Mouse (Mus musculus) kidney, adult 9 months (tissue): ENCODE data around the gene Ntn4.
"Not testable (repeated sequence)": the region's sequence is repeated elsewhere in the genome, so short reads cannot be mapped to it uniquely, and the experiment has no call there.

Experiments used
- DNase-seq: peaks from one replicate; pipeline ENCODE4 v3.0.0; 2022

Ntn4 gene

DNA sequence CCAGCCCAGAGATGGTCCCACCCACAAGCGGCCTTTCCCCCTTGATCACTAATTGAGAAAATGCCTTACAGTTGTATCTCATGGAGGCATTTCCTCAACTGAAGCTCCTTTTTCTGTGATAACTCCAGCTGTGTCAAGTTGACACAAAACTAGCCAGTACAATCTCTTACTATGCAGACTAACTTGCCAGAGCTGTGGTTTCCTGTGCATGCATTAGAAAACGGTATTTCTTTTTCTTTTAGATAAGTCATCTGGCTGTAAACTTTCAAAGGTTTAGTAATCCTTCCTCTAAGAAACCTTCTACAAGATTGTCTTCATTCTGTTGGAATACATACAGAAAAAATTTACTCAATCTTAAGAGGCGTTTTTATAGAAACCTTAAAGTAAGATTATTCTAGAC is 44.9 kb downstream of the Ntn4 start:
- not testable (repeated sequence) for DNase-seq

DNA sequence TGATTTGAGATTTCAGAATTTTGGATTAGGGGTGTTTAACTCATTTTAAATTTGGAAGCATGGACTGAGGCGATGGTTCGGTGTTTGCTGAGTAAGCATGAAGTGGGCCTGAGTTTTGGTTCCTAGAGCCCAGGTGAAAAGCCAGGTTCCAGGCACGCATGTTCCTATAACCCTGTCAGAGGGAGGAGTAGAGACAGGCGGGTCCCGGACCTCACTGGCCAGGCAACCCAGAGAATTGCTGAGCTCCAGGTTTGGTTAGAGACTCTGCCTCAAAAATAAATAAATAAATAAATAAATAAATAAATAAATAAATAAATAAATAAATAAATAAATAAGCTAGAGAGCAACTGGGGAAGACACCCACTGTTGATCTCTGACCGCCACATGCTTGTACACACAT is 46.1 kb downstream of the Ntn4 start:
- DNase-seq: no peak

- DNase-seq: no peak
Observed at GRCm38 (mm10) chr10:93687781-93688180, 47.3 kb downstream of the Ntn4 start.

DNA sequence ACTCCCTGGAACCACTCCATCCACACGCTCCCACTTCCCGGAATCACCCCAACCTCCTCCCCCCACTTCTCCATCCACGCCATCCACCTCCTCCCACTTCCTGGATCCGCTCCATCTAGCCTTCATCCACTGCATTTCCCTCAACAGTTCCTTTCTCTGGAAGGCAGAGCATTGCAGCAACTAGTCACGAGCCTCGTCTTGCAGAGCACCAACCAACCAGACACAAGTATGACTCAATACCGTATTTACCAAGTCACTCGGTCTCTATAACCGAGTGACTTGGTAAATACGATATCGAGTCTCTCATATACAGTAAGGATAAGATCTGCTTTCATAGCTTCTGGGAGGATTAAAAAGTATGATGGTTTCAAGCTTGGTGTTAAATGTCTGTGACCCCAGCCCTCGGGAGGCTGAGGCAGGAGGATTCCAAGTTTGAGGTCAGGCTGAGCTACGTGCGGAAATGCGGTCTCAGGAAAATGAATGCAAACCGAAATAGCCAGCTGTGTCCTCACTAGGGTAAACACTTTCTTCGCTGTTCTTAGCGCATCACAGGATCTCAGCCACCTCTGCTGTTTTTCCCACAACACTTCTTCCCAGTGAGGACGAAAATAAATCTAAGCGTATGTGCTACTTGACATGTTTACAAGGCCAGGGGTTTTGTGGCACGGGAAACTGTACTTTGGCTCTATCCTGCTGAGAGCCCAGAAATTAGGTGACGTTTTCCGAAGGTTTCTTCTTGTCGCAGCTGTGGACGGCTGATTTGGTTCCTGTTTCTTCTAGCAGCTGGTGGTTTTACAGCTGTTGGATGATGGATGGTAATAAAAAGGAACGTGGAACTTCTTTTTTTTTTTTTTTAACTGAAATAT is 48.1 kb downstream of the Ntn4 start:
- peak; percentile 26 for DNase-seq

GRCm38 (mm10) chr10:93691344-93691743 is 50.9 kb downstream of the Ntn4 start:
- DNase-seq: no peak

- no peak for DNase-seq
Observed at GRCm38 (mm10) chr10:93695043-93695791, 54.7 kb downstream of the Ntn4 start.

DNA sequence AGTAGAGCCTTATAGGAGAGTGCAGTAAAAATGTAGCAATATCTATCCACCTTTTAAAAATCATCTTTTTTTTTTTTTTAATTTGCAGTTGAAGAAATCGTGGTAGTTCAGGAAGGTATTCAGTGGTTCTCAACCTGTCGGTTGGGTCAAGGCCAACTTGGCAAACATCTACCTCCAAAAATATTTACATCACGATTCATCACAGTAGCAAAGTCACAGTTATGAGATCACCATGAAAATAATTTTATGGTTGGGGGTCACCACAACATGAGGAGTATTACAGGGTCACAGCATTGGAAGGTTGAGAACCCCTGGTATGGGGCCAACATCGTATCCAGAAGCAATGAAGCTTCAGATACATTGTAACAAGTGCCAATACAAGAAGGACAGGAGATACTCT is 55.5 kb downstream of the Ntn4 start:
- DNase-seq: no peak

DNA sequence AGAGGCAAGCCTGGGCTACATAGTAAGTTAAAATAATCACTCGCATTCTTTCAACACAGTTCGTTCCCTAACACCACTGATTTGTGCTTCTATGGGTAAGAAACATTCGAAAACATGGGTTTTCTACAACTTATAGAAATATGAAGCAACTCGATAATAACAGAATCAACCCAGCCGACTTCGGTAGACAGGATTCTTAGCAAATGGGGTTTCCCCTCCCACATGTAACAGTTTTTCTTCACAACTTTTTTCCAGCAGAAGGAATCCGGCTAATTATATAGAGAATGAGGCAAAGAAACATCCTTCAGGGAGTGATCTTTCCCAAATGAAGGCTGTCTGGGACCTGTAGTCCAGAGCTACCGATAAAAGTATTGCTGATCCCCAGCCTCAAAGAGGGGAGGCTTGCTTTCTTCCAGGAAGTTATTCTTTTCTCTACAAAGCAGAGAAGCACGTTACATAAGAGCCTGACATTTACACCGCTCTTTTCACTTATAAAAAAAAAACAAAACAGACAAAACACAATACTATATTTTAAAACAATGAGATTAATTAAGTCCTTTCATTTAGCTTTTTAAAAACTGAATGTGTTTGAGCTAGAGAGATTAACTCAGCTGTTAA is 57.5 kb downstream of the Ntn4 start:
- no peak for DNase-seq

DNA sequence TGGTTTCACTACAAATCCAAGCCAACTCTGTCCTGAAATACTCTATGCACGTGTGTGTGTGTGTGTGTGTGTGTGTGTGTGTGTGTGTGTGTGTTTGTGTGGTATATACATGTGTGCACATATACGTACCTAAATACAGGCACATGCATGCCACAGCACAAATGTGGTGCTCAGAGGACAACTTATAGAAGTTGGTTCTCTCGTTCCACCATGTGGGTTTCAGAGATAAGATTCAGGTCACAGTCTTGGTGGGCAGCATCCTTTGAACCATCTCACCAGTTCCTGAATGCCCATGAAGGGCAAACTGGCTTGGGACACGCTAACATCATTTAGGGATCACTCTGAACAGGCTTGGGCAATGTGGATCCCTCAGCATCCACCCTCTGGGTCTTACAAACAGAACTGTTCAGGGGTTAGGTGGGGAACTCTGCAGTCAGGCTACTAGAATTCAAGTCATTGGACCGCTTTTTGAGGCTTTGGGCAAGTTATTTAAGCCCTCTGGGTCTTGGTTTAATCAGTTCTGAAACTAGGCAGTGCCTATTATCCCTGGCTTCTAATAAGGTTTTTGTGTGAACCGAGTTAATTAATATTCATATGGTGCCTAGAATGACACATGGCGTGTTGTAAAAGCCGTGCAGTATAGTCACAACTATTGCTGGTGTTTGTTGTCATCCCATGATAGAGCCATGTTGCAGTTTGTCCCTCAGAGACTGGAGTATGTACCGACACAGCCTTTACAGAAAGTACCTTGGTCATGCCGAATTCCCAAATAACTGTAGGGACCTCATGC is 59.4 kb downstream of the Ntn4 start:
- no peak for DNase-seq

GRCm38 (mm10) chr10:93700589-93701363 is 60.3 kb downstream of the Ntn4 start:
- DNase-seq: no peak

DNA sequence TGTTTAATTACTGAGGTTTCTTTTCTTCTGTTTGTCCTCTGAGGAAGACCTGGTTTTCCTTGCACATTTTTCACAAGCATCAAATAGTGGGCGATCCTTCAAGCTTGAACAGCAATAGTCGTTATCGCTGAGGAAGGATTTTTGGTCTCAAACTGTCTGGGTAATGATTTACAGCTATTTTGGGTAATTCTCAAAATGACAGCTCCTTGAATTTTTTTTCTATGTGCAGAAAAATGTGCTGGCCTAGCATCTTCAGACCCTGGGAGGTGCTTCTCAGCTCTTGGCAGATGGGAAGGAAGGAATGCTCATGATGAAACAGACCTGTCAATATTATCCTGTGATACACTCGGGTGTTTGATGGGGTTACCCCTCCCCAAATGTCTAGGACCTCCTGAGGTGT is 63.5 kb downstream of the Ntn4 start:
- DNase-seq: peak; percentile 76

DNA sequence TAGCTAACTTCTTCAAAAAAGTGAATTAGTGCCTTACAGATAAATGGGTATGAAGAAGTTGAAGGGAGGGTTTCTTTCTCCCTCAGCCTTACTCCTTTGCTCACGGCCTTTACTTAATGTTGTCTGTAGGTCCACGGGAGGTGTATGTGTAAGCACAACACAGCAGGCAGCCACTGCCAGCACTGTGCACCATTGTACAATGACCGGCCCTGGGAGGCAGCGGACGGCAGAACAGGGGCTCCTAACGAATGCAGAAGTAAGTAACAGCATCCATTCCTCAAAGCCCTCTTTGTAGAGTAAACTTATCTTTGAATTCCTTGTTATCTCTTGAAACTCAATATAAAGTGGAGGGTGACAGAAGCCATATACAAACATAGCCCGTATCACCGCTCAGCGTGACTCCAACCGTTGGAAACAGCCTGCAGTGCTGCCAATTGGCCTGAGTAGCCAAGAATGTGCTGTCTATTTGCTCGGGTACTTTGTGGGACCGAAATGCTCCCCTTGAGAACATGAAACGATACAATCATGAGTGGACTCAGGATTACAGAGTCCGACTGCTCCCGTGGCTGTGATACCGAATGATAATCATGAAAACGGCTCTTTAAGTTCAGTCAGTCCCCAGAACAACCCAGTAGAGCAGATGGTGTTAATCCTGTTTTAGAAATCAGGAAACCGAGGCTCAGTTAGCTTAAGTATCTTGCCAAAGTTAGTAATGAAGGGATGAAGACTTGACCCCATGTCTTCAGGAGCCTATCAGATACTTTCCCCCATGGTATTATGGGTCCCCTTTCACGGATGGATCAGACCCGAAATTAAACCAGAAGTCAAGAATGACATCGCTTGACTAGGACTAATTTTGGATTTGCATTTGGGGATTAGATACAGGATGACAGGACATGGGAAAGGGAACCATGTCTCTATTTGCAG is 66.9 kb downstream of the Ntn4 start:
- DNase-seq: no peak

DNA sequence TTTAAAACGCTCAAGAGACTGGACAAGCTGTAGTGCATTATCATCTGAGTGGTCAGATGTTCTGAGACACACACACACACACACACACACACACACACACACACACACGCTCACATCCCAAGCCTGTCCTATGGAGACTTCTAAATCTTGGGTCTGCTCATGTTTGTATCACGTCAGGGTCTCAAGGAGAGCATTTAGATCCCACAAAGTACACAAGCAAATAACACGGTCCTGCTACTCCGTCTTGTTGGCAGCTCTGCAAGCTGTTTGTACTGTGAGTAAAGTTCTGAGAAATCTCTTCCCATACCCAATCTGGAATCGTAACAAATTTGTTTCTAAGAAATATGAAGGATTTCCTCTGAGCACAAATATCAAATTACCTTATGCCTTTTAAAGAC is 67.6 kb downstream of the Ntn4 start:
- DNase-seq: no peak

DNA sequence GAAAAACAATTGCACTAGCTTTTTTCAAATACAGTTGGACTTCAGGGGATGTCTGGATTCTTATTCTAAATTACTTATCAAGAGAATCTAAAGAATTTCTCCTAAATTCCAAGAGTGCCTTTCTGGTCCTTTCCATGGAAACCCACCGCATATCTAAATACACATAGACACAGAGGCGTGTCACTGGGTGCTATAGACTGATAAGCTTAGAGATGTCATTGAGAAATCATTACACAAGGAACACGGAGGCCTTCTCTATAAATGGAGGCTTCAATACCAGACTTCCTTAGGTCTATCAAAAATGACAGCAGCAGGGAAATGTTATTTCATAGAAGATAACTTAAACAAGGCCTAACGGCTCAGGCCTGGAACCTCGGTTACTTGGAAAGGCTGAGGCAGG is 68.0 kb downstream of the Ntn4 start:
- DNase-seq: no peak

GRCm38 (mm10) chr10:93709536-93709935 is 69.1 kb downstream of the Ntn4 start:
- DNase-seq: peak; percentile 22

DNA sequence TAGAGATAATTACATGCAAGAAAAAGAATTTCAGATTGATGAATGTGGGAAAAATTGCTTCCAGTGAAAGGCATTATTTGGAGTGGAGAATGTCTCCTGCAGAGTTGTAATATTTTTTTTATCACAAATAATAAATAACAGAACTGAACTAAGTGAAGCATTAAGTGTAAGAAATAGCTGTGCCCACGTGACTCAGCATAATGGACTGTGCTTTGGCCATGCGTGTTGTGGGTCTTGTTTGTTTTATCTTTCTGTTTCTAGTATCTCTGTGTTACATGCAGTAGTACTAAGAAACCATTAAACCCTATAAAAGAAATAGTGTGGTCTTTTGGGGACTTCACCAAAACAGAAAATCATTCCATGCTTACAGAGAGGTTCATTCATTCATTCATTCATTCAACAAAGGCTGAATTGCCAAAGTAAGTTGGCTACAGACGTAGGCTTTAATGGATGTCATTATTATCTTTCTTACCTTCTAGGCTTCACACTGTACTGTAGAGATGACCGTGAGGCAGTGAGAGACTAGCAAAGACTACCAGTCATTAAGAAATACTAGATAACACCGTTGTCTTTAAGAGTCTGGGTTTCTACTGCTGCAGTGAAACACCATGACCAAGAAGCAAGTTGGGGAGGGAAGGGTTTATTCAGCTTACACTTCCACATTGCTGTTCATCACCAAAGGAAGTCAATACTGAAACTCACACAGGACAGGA is 81.3 kb downstream of the Ntn4 start:
- no peak for DNase-seq

- DNase-seq: peak; percentile 52
Observed at GRCm38 (mm10) chr10:93723942-93724542, 83.6 kb downstream of the Ntn4 start.

DNA sequence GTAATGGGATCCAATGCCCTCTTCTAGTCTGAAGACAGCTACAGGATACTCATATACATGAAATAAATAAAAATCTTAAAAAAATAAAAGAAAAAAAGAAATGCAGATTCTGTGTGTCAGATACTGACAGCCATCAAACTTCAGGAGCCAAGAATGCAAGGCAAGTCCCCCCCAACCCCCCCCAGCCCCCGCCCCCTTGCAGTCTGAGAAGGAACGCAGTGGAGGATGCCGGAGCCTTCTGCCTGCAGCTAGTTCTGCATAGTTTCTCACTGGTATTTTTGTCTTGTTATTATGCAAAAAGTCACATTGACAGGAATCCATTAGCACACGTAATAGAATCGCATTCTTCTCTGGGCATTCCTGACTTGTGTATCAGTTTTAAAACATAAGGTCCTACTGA is 87.7 kb downstream of the Ntn4 start:
- no peak for DNase-seq

GRCm38 (mm10) chr10:93730514-93730913 is 90.0 kb downstream of the Ntn4 start:
- DNase-seq: no peak

DNA sequence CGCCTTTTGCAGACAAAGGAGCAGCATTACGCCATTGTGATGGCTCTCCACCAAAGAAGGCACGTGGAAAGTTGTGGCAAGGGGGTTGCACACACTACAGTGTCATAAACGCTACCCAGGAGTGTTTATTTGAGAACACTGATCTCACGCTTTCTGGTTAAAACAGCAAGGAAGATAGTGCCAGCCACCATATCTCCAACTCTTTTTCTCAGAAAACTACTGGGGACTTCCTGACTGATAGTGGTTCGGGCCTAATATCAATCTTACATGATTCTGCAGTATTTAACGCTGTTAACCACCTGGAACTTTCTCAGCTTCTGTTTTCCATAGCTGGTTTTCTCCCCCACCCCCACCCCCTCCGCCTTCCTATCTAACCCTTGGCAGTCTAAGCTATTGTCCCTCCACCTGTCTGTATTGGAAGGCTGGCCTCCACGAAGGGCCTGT is 90.8 kb downstream of the Ntn4 start:
- DNase-seq: no peak
